Mouse (Mus musculus): ENCODE measurements around the gene Ehd1. TPM values are rescaled to one million over a fixed set of nuclear protein-coding genes. Genes with fewer than 3 reads are reported as not detected.
A peak's percentile ranks its signal among the peaks of the same experiment; 100 is the strongest.

The Ehd1 gene
- polyA plus RNA-seq, 1 experiment from 2014 or later, result 80.0 TPM

DNA sequence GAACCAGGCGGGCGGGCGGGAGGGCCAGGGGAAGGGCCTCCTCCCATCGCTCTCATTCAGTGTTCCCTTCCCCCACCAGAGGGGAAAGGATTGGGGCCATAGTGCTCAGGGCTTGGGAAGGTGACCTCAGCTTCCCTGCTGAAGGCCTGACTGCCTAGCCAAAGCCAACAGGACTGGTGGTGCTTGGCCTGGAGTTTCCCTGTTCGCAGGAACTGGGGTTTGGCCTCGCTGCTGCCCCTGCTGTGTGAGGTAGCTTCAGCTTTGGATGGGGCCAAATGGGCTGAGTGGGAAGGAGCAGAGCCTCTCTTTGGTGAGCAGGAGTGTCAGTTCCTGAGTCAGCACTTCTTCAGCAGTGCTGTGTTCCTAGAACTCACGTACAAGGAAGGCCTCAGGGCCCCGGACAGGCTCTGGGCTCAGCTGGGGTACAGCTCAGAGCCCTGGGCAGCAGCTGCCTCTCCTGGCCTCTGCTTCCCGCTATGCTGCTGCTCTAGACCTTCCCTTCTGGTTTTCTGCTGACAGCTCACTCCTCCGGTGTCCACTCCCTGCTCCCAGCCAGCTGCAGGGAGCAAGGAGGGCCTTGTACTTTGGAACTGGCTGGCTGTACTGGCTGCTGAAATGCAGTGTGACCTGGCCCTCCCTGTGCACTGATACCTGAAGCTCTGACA lies 14.7 kb downstream of the Ehd1 start:
- H3K4me1 ChIP-seq (replicated peaks; ENCODE audit: control insufficient read depth, insufficient read depth, low read length), result peaks cover 6% of the 10 kb centered on the region
- no peaks in the 10 kb centered on the region for H3K9me3 ChIP-seq (ENCODE audit: control insufficient read depth, low read length)
- peaks cover 45% of the 10 kb centered on the region for H3K36me3 ChIP-seq (replicated peaks; ENCODE audit: control insufficient read depth, insufficient read depth)
- 0 out of 2 replicates have a peak overlapping the region, but pooled peaks have one; percentile 20 for H3K27ac ChIP-seq
- H3K4me3 ChIP-seq (replicated peaks; ENCODE audit: low read length), result no peak overlapping the region
- WGBS, result 77% methylated on average over 10 of the region's 10 CpGs
- no peaks in the 10 kb centered on the region for H3K27me3 ChIP-seq (ENCODE audit: control insufficient read depth, insufficient read depth, low read length)
- H3K9ac ChIP-seq, result no peak overlapping the region
- DNase-seq (ENCODE audit: low spot score) (no peak), ATAC-seq (ENCODE audit: low FRiP score) (no peak)
- no peak overlapping the region for H3K4me2 ChIP-seq (replicated peaks)

GRCm38 (mm10) chr19:6292262-6292661 lies 15.7 kb downstream of the Ehd1 start:
- no peak overlapping the region for H3K9ac ChIP-seq
- no peaks in the 10 kb centered on the region for H3K27me3 ChIP-seq (ENCODE audit: control insufficient read depth, insufficient read depth, low read length)
- H3K4me3 ChIP-seq (replicated peaks; ENCODE audit: low read length), result no peak overlapping the region
- no peak overlapping the region for H3K4me2 ChIP-seq (replicated peaks)
- 88% methylated on average over 5 of the region's 5 CpGs for WGBS
- H3K36me3 ChIP-seq (replicated peaks; ENCODE audit: control insufficient read depth, insufficient read depth), result peaks cover 44% of the 10 kb centered on the region
- DNase-seq (ENCODE audit: low spot score), result no peak
- H3K4me1 ChIP-seq (replicated peaks; ENCODE audit: control insufficient read depth, insufficient read depth, low read length), result peaks cover 2% of the 10 kb centered on the region; the same call in 1 of the 2 replicates
- H3K9me3 ChIP-seq (ENCODE audit: control insufficient read depth, low read length), result no peaks in the 10 kb centered on the region
- ATAC-seq (ENCODE audit: low FRiP score), result no peak
- no peak overlapping the region for H3K27ac ChIP-seq

DNA sequence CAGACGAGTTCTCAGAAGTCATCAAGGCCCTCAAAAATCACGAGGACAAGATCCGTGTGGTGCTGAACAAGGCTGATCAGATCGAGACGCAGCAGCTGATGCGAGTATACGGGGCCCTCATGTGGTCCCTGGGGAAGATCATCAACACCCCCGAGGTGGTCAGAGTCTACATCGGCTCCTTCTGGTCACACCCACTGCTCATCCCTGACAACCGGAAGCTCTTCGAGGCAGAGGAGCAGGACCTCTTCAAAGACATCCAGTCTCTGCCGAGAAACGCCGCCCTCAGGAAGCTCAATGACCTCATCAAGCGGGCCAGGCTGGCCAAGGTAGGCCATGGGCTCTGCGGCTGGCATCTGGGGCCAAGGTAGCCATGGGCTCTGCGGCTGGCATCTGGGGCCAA lies 17.8 kb downstream of the Ehd1 start:
- ATAC-seq (ENCODE audit: low FRiP score) (no peak), DNase-seq (ENCODE audit: low spot score) (no peak)
- Histone ChIP-seq H3K27me3 (ENCODE audit: control insufficient read depth, insufficient read depth, low read length) (no peaks in the 10 kb centered on the region), H3K9ac (no peak overlapping the region), H3K4me1 (replicated peaks; ENCODE audit: control insufficient read depth, insufficient read depth, low read length) (no peaks in the 10 kb centered on the region), H3K27ac (no peak overlapping the region), H3K4me3 (replicated peaks; ENCODE audit: low read length) (no peak overlapping the region), H3K4me2 (replicated peaks) (no peak overlapping the region), H3K36me3 (replicated peaks; ENCODE audit: control insufficient read depth, insufficient read depth) (peaks cover 51% of the 10 kb centered on the region), H3K9me3 (ENCODE audit: control insufficient read depth, low read length) (no peaks in the 10 kb centered on the region)
- WGBS, result 95% methylated on average over 17 of the region's 17 CpGs

DNA sequence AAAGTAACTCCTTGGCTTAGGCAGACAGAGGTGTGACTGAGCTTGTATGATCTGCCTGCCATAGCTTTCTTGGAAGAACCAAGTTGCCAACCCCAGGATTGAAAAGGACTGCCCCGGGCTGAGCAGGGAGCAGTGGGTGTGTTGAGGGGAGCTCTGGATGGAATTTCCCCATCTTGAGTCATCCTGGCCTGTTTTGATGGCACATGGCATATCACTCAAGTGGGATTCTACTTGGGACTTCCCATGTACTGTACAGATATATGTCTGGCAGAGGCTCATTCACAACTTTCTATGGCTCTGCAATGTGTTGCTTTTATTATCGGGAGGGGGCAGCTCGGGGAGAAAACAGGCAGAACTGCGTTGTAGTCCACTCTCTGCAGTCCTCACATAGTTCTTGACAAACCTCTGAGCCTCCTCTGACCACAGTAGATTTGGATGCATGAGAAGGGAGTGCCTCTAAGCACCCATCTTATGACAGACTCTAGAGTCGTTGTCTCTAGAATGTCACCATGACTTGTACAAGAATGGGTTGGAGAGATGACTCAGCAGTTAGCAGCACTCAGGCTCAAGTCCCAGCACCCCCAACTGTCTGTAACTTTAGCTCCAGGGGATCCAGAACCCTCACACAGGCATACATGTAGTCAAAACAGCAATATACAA lies 20.2 kb downstream of the Ehd1 start:
- no peak for DNase-seq (ENCODE audit: low spot score)
- Histone ChIP-seq H3K4me3 (replicated peaks; ENCODE audit: low read length) (no peak overlapping the region), H3K4me1 (replicated peaks; ENCODE audit: control insufficient read depth, insufficient read depth, low read length) (no peaks in the 10 kb centered on the region), H3K9me3 (ENCODE audit: control insufficient read depth, low read length) (no peaks in the 10 kb centered on the region), H3K9ac (no peak overlapping the region), H3K27ac (no peak overlapping the region), H3K36me3 (replicated peaks; ENCODE audit: control insufficient read depth, insufficient read depth) (peaks cover 61% of the 10 kb centered on the region), H3K27me3 (ENCODE audit: control insufficient read depth, insufficient read depth, low read length) (no peaks in the 10 kb centered on the region), H3K4me2 (replicated peaks) (no peak overlapping the region)
- ATAC-seq (ENCODE audit: low FRiP score), result no peak
- 90% methylated on average over 5 of the region's 5 CpGs for WGBS

- WGBS, result 91% methylated on average over 9 of the region's 9 CpGs
- Histone ChIP-seq H3K4me2 (replicated peaks) (no peak overlapping the region), H3K4me3 (replicated peaks; ENCODE audit: low read length) (no peak overlapping the region), H3K9ac (no peak overlapping the region), H3K9me3 (ENCODE audit: control insufficient read depth, low read length) (no peaks in the 10 kb centered on the region), H3K27me3 (ENCODE audit: control insufficient read depth, insufficient read depth, low read length) (no peaks in the 10 kb centered on the region), H3K4me1 (replicated peaks; ENCODE audit: control insufficient read depth, insufficient read depth, low read length) (no peaks in the 10 kb centered on the region), H3K36me3 (replicated peaks; ENCODE audit: control insufficient read depth, insufficient read depth) (peaks cover 61% of the 10 kb centered on the region), H3K27ac (no peak overlapping the region)
- ATAC-seq (ENCODE audit: low FRiP score) (no peak), DNase-seq (ENCODE audit: low spot score) (no peak)
Measured at GRCm38 (mm10) chr19:6297641-6298040, 21.1 kb downstream of the Ehd1 start.

DNA sequence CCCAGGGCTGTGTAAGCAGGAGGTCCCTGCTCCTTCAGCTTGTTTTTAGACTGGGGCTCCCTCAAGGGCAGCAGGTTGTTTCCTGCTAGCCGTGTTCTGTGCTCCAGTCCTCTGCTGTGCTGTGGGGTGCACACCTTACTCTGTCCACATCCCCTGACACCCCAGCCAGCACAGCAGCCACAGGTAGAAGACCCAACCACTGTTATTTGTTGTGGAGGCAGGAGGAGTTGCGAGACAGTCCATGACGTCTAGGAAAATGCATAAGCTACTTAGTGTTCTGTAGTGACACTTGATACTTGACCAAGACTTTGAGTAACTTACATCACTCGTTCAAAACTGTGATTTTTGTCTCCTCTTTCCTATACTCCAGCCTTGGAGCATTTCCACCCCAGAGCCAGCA lies 22.5 kb downstream of the Ehd1 start:
- Histone ChIP-seq H3K4me3 (replicated peaks; ENCODE audit: low read length) (no peak overlapping the region), H3K27ac (no peak overlapping the region), H3K4me1 (replicated peaks; ENCODE audit: control insufficient read depth, insufficient read depth, low read length) (no peaks in the 10 kb centered on the region), H3K4me2 (replicated peaks) (no peak overlapping the region), H3K36me3 (replicated peaks; ENCODE audit: control insufficient read depth, insufficient read depth) (peaks cover 61% of the 10 kb centered on the region), H3K27me3 (ENCODE audit: control insufficient read depth, insufficient read depth, low read length) (no peaks in the 10 kb centered on the region), H3K9me3 (ENCODE audit: control insufficient read depth, low read length) (no peaks in the 10 kb centered on the region), H3K9ac (no peak overlapping the region)
- DNase-seq (ENCODE audit: low spot score), result no peak
- 79% methylated on average over 4 of the region's 4 CpGs for WGBS
- no peak for ATAC-seq (ENCODE audit: low FRiP score)

DNA sequence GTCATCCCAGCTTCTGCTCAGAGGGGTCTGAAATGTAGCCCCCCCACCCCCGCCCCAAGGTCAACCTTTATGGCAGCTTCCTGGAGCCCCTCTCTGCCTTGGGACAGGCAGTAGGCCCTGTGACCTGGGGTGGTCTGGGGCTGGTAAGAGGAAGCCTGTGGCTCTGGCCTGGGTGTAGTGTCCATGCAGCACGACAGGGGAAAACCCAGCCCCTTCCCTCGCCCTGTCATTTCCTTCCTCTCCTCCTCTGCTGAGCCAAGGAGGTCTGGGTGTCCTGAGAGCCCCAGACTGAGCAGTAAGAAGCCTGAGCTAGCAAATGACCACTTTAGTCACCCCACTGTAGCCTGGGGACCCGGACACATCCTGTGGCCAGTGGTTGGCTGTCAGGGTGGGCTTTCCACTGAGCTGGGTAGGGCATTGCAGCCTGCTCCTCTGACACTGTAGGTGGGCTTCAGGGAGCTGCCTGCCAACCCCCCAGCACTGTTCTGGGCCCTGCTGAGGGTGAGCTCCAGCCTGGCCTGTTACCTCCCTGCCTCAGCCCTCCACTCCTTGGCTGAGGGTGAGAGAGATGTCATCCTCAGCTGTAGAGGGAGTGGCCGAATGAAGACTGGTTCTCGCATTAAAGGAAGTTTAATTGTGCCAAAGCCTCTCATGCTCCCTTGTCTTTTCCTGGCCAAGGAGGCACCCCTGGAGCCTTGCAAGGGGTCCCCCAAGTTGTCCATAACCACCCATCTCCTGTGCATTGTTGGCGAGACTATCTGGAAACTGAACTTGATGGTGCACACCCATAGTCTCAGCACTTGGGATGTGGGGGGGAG lies 23.1 kb downstream of the Ehd1 start:
- H3K4me1 ChIP-seq (replicated peaks; ENCODE audit: control insufficient read depth, insufficient read depth, low read length), result no peaks in the 10 kb centered on the region
- peaks cover 55% of the 10 kb centered on the region for H3K36me3 ChIP-seq (replicated peaks; ENCODE audit: control insufficient read depth, insufficient read depth)
- DNase-seq (ENCODE audit: low spot score) (no peak), ATAC-seq (ENCODE audit: low FRiP score) (no peak)
- no peak overlapping the region for H3K4me2 ChIP-seq (replicated peaks)
- H3K9me3 ChIP-seq (ENCODE audit: control insufficient read depth, low read length), result no peaks in the 10 kb centered on the region
- no peak overlapping the region for H3K27ac ChIP-seq
- H3K4me3 ChIP-seq (replicated peaks; ENCODE audit: low read length), result no peak overlapping the region
- 84% methylated on average over 7 of the region's 7 CpGs for WGBS
- H3K9ac ChIP-seq, result no peak overlapping the region
- H3K27me3 ChIP-seq (ENCODE audit: control insufficient read depth, insufficient read depth, low read length), result no peaks in the 10 kb centered on the region

GRCm38 (mm10) chr19:6300402-6300841 lies 23.9 kb downstream of the Ehd1 start:
- no peaks in the 10 kb centered on the region for H3K9me3 ChIP-seq (ENCODE audit: control insufficient read depth, low read length)
- no peak overlapping the region for H3K9ac ChIP-seq
- WGBS, result 65% methylated on average over 7 of the region's 7 CpGs
- H3K4me1 ChIP-seq (replicated peaks; ENCODE audit: control insufficient read depth, insufficient read depth, low read length), result no peaks in the 10 kb centered on the region
- no peak overlapping the region for H3K4me3 ChIP-seq (replicated peaks; ENCODE audit: low read length)
- peaks cover 48% of the 10 kb centered on the region for H3K36me3 ChIP-seq (replicated peaks; ENCODE audit: control insufficient read depth, insufficient read depth)
- no peak for DNase-seq (ENCODE audit: low spot score)
- H3K4me2 ChIP-seq (replicated peaks), result no peak overlapping the region
- ATAC-seq (ENCODE audit: low FRiP score), result no peak
- H3K27ac ChIP-seq, result no peak overlapping the region
- H3K27me3 ChIP-seq (ENCODE audit: control insufficient read depth, insufficient read depth, low read length), result no peaks in the 10 kb centered on the region

GRCm38 (mm10) chr19:6302114-6302513 lies 25.6 kb downstream of the Ehd1 start:
- Histone ChIP-seq H3K4me2 (replicated peaks) (no peak overlapping the region), H3K9me3 (ENCODE audit: control insufficient read depth, low read length) (no peaks in the 10 kb centered on the region), H3K36me3 (replicated peaks; ENCODE audit: control insufficient read depth, insufficient read depth) (peaks cover 32% of the 10 kb centered on the region), H3K4me1 (replicated peaks; ENCODE audit: control insufficient read depth, insufficient read depth, low read length) (0 out of 2 replicates have a peak, but pooled peaks cover 5% of the 10 kb centered on the region), H3K27ac (no peak overlapping the region; the same call in 1 of the 2 replicates), H3K9ac (no peak overlapping the region), H3K27me3 (ENCODE audit: control insufficient read depth, insufficient read depth, low read length) (no peaks in the 10 kb centered on the region), H3K4me3 (replicated peaks; ENCODE audit: low read length) (no peak overlapping the region)
- ATAC-seq (ENCODE audit: low FRiP score) (no peak), DNase-seq (ENCODE audit: low spot score) (no peak)
- WGBS, result 95% methylated on average over 5 of the region's 5 CpGs
